Mouse (Mus musculus) kidney, postnatal 0 days (tissue): ENCODE measurements around the gene Gtf2e1. TPM values are rescaled to one million over a fixed set of nuclear protein-coding genes. Genes with fewer than 3 reads are reported as not detected.

Experiments used
- ATAC-seq: fragments of 200-750 bp; cut with Nextera tagmentation; replicated peaks from 2 replicates; pipeline ENCODE4 v1.8.0; 2017; ENCODE audit warnings: low read depth, moderate number of reproducible peaks, moderate TSS enrichment, moderate library complexity; ENCODE audit not compliant: low FRiP score
- DNase-seq: peaks from one replicate; pipeline ENCODE4 v3.0.0-alpha.2; 2016; ENCODE audit warnings: low spot score
- H3K27ac ChIP-seq: fragments of 300-500 bp; sonication (generic); 2 replicates; pipeline ENCODE4 v1.5.1; 2014; ENCODE audit warnings: mild to moderate bottlenecking
- H3K27me3 ChIP-seq: fragments of 300-500 bp; sonication (generic); 2 replicates; pipeline ENCODE4 v1.6.1; 2014; ENCODE audit warnings: low read length, mixed read lengths; ENCODE audit not compliant: insufficient read depth
- H3K36me3 ChIP-seq: fragments of 300-500 bp; sonication (generic); 2 replicates; pipeline ENCODE4 v1.6.1; 2014; ENCODE audit warnings: low read length, mixed read lengths; ENCODE audit not compliant: insufficient read depth
- H3K4me1 ChIP-seq: fragments of 300-500 bp; sonication (generic); replicated peaks from 2 replicates; pipeline ENCODE4 v1.6.1; 2014; ENCODE audit warnings: antibody characterized with exemption, low read length, mixed read lengths; ENCODE audit not compliant: insufficient read depth
- H3K4me2 ChIP-seq: fragments of 300-500 bp; sonication (generic); 2 replicates; pipeline ENCODE4 v1.6.1; 2014; ENCODE audit warnings: mild to moderate bottlenecking, low read length, moderate library complexity, mixed read lengths
- H3K4me3 ChIP-seq: fragments of 300-500 bp; sonication (generic); replicated peaks from 2 replicates; pipeline ENCODE4 v1.5.1; 2014; ENCODE audit warnings: low read depth, low read length
- H3K9ac ChIP-seq: fragments of 300-500 bp; sonication (generic); 2 replicates; pipeline ENCODE4 v1.6.1; 2014; ENCODE audit warnings: low read depth, low read length
- H3K9me3 ChIP-seq: fragments of 300-500 bp; sonication (generic); replicated peaks from 2 replicates; pipeline ENCODE4 v1.6.1; 2016; ENCODE audit warnings: low read length, inconsistent platforms, mixed read lengths
- CTCF ChIP-seq: IDR thresholded peaks from 2 replicates; pipeline ENCODE4 v1.5.1; 2016; ENCODE audit warnings: antibody characterized with exemption, low read depth, mild to moderate bottlenecking, moderate library complexity
- WGBS: fragments of 180-500 bp; shearing (Covaris S2); extraction: QIAGEN DNeasy Blood & Tissue Kit; methylation state at CpG from one replicate; pipeline ENCODE4 v1.1.7; 2014; 5-methylcytosine and 5-hydroxymethylcytosine counted together
- polyA plus RNA-seq: library from polyadenylated mRNA; unstranded; fragments of >200 nt; fragmentation: Nextera tagmentation; extraction: Ambion mirVana; gene quantifications from 2 replicates; pipeline ENCODE4 v1.2.1, GENCODE M21; 2015

Gtf2e1 gene
- polyA plus RNA-seq, 1 experiment from 2014 or later, result 17.9 TPM

DNA sequence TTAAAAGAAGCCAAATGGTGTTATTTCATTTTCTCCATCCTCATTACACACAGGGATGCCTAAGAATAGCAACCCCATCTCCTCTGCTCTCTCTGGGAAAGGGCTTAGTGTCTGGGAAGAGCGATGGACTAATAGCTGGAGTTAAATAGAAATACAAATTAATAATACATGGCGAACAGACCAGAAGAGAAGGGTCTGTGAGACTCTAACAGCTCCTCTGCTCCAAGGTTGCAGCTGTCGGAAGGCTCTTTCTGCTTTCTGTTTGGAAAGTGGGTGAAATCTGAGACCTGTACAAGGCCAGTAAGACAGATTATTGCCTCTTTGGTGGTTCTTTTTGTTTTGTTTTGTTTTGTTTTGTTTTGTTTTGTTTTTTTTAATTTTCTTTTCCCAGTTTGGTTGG is 32.0 kb upstream of the Gtf2e1 start:
- Histone ChIP-seq H3K4me2 (no peak overlapping the region), H3K9me3 (no peaks in the 10 kb centered on the region), H3K4me1 (no peaks in the 10 kb centered on the region), H3K9ac (no peak overlapping the region), H3K27ac (no peak overlapping the region), H3K27me3 (no peaks in the 10 kb centered on the region), H3K36me3 (peaks cover 2% of the 10 kb centered on the region; the same call in 1 of the 2 replicates), H3K4me3 (no peak overlapping the region)
- DNase-seq (no peak), ATAC-seq (no peak)
- 63% methylated on average over 3 of the region's 3 CpGs for WGBS
- TF ChIP-seq CTCF, result no peak

DNA sequence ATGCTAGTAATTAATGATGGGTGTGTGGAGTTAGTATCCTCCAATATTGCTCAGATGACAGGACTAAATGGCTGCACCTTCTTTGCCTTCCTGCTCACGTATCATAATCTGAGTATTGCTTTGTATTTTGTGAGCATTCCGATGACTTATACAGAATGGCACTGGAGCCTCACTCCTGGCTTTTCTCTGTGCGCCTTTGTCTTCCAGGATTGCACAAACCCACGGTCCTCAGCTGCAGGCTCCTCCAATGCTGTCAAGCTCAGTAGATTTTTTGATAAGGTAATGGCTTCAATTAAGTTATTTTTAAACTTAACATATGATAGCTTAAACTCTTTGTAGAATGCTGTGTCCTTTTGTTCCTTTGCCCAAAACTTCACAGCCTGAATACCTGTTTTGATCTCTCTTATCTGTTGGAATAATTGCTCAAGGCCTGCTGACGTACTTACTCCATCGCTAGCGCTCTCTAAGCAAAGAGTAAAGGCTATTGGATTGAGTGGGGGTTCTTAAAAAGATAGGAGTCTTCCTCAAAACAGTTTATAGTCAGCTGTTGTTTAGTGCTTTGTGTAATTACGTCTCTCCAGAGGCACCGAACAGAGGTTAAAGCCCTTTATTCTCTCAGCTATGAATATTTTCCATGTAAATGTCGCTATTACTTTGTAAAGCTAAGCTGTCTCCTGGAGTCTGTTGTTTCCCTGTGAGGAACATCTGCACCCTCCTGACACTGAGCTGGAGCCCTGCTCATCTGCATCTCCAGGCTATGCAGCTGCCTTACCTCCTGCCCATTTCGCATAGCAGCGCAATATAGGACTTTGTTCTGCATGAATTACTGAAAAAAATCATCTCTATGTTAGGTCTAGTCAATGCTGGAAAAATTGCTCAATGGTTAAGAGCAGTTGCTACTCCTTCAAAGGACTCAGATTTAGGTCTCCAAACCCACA is 27.8 kb upstream of the Gtf2e1 start:
- no peak for TF ChIP-seq CTCF
- ATAC-seq, result no peak

GRCm38 (mm10) chr16:37566107-37566506 is 26.5 kb upstream of the Gtf2e1 start:
- no peak overlapping the region for H3K27ac ChIP-seq
- H3K27me3 ChIP-seq, result no peaks in the 10 kb centered on the region
- no peak for TF ChIP-seq CTCF
- no peaks in the 10 kb centered on the region; the same call in 1 of the 2 replicates for H3K36me3 ChIP-seq
- H3K4me3 ChIP-seq, result no peak overlapping the region
- no peak overlapping the region for H3K4me2 ChIP-seq
- WGBS, result 88% methylated on average over 6 of the region's 6 CpGs
- H3K9ac ChIP-seq, result no peak overlapping the region
- ATAC-seq (no peak), DNase-seq (no peak)
- H3K4me1 ChIP-seq, result no peaks in the 10 kb centered on the region
- H3K9me3 ChIP-seq, result no peaks in the 10 kb centered on the region

More for the DNA sequence above, 27.8 kb upstream of the Gtf2e1 start:
- no peak overlapping the region for H3K9ac ChIP-seq
- H3K36me3 ChIP-seq, result peaks cover 2% of the 10 kb centered on the region; the same call in 1 of the 2 replicates
- no peak for DNase-seq
- H3K27me3 ChIP-seq, result no peaks in the 10 kb centered on the region
- H3K4me3 ChIP-seq, result no peak overlapping the region
- no peak overlapping the region for H3K27ac ChIP-seq
- H3K9me3 ChIP-seq, result no peaks in the 10 kb centered on the region
- WGBS, result 89% methylated on average over 12 of the region's 12 CpGs
- H3K4me2 ChIP-seq, result no peak overlapping the region
- no peaks in the 10 kb centered on the region for H3K4me1 ChIP-seq

DNA sequence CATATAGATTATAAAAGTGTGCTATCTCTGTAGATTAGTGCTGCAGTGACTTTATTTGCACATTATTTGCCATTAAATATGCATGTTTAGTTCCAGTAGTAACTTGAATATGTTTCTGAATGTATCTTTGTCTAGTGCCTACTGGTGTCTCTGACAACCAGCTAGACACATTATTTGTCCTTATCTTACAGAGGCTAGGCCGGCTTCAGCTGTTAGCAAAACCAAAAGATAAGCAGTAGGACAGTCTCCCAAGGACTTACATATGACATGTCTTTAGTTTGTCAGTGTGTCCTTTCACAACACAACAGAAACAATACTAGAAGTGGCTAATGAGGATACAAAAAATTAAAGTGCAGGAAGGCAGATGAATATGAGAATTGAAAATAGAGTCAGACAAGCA is 25.5 kb upstream of the Gtf2e1 start:
- Histone ChIP-seq H3K27me3 (no peaks in the 10 kb centered on the region), H3K27ac (no peak overlapping the region), H3K36me3 (no peaks in the 10 kb centered on the region; the same call in 1 of the 2 replicates), H3K4me1 (no peaks in the 10 kb centered on the region), H3K4me2 (no peak overlapping the region), H3K9me3 (no peaks in the 10 kb centered on the region), H3K9ac (no peak overlapping the region), H3K4me3 (no peak overlapping the region)
- ATAC-seq (no peak), DNase-seq (no peak)
- no peak for TF ChIP-seq CTCF
- 95% methylated on average over 1 of the region's 1 CpGs for WGBS

- H3K4me2 ChIP-seq, result no peak overlapping the region
- 89% methylated on average over 5 of the region's 5 CpGs for WGBS
- H3K9me3 ChIP-seq, result no peaks in the 10 kb centered on the region
- DNase-seq, result no peak
- H3K36me3 ChIP-seq, result no peaks in the 10 kb centered on the region
- no peak overlapping the region for H3K4me3 ChIP-seq
- H3K27me3 ChIP-seq, result no peaks in the 10 kb centered on the region
- no peak overlapping the region for H3K9ac ChIP-seq
- no peaks in the 10 kb centered on the region for H3K4me1 ChIP-seq
- TF ChIP-seq CTCF, result no peak
- H3K27ac ChIP-seq, result no peak overlapping the region
- no peak for ATAC-seq
These were observed 23.4 kb upstream of the Gtf2e1 start for GRCm38 (mm10) chr16:37562961-37563360.

DNA sequence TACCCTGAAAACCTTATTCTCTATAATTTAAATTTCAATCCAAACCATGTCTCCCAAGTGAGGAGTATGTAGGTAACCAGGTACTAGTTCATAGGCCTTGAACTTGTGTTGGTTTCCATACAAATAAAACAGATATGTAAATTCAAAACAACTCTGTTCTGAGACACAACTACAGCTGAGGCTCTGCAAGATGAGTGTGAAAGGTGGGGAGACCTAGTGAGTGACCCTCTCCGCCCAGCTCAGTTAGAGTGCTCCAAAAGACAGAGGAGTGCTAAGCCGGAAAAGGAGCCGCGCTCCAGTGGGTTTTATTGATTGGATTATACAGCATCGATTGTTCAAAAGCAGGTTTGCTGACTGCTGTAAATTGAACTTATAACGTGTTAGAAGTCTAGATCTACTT is 22.8 kb upstream of the Gtf2e1 start:
- Histone ChIP-seq H3K4me3 (no peak overlapping the region), H3K27me3 (no peaks in the 10 kb centered on the region), H3K36me3 (no peaks in the 10 kb centered on the region; the same call in 1 of the 2 replicates), H3K9ac (no peak overlapping the region), H3K4me1 (no peaks in the 10 kb centered on the region), H3K4me2 (no peak overlapping the region), H3K9me3 (no peaks in the 10 kb centered on the region), H3K27ac (no peak overlapping the region)
- no peak for ATAC-seq
- WGBS, result 47% methylated on average over 6 of the region's 6 CpGs
- no peak for TF ChIP-seq CTCF
- DNase-seq, result no peak
